ENCODE assay signal across 8 mouse cellular contexts in the genomic region with DNA sequence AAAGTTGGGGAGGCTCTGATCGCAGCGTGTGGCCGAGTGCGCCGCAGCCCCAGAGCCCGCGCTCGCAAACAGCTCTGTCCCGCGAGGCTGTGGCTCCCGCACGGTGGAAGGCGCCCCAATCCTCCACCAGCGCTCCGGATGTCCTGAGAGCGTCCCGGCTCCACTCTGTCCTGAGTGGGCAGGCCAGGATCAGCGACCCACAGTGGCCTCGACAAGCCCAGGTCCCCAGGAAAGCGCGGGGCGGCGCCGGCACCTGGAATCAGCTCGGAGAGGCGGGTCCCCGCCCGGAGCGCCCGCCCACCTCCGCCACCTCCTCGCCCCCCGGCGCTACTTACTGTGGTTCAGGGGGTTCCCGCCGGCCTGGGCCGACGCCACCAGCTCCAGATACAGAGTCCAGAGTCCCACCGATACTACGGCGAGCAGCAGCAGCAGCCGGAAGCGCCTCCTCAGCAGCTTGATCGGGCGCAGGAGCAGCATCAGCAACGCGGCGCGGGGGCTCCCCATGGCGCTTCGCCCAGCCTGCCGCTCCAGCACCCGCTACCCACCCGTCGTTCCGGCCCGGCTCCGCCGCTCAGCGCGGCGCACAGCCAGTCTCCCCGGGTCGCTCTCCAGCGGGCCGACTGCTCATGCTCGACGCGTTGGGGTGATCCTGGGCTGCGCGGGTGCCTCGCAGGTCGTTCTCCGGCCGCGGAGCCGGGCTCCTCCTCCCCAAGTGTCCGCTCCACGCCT. TPM values are rescaled to one million over a fixed set of nuclear protein-coding genes. Genes with fewer than 3 reads are reported as not detected.
DNase-seq lines count a peak whose midpoint lies in the region; ATAC-seq lines count a peak whose summit lies in the region.

A gene (plus strand): TSS at position 309 of the 729 bp plus-strand sequence.
A gene (minus strand): TSS at position 504 of the 729 bp plus-strand sequence.

- H3K9me3 ChIP-seq in liver, embryonic 15.5 days (replicated peaks) = no peaks in the 10 kb centered on the region
- H3K9me3 ChIP-seq in neural tube, embryonic 15.5 days (replicated peaks) = no peaks in the 10 kb centered on the region

- no peak within 1 kb of the TSS for H3K9ac ChIP-seq in liver, embryonic 15.5 days
- peak within 1 kb of the TSS; percentile 59 for H3K9ac ChIP-seq in neural tube, embryonic 15.5 days (replicated peaks)

- H3K4me1 ChIP-seq in liver, embryonic 15.5 days (replicated peaks) = peaks cover 11% of the 10 kb centered on the region
- H3K4me1 ChIP-seq in neural tube, embryonic 15.5 days = peaks cover 13% of the 10 kb centered on the region

- peaks cover 79% of the 10 kb centered on the region for H3K27me3 ChIP-seq in liver, embryonic 15.5 days
- peaks cover 27% of the 10 kb centered on the region for H3K27me3 ChIP-seq in neural tube, embryonic 15.5 days (replicated peaks)

- peak within 1 kb of the TSS; percentile 76 for H3K4me2 ChIP-seq in liver, embryonic 15.5 days
- H3K4me2 ChIP-seq in neural tube, embryonic 15.5 days = peak within 1 kb of the TSS; percentile 99

- no peak for ATAC-seq in liver, embryonic 15.5 days (ENCODE audit: insufficient read depth)
- peak; percentile 77 for ATAC-seq in neural tube, embryonic 15.5 days (ENCODE audit: low FRiP score)
- no peak for ATAC-seq in monocyte, adult 5-6 weeks (replicated peaks; ENCODE audit: insufficient number of reproducible peaks, low FRiP score, low TSS enrichment, poor library complexity, severe bottlenecking)

- no peak within 1 kb of the TSS for H3K27ac ChIP-seq in liver, embryonic 15.5 days (replicated peaks)
- H3K27ac ChIP-seq in neural tube, embryonic 15.5 days (replicated peaks) = no peak within 1 kb of the TSS

- WGBS in liver, embryonic 15.5 days (ENCODE audit: insufficient replicate concordance) = under 1% methylated on average over 79 of the region's 79 CpGs
- under 1% methylated on average over 77 of the region's 79 CpGs for WGBS in neural tube, embryonic 15.5 days

- peak within 1 kb of the TSS; percentile 52 for H3K4me3 ChIP-seq in liver, embryonic 15.5 days (replicated peaks)
- peak within 1 kb of the TSS; percentile 70 for H3K4me3 ChIP-seq in neural tube, embryonic 15.5 days (replicated peaks)

- intact Hi-C loops in heart, postnatal 10 days (cut with DNase I) = no loop called here

- DNase-seq in ovary, postnatal 36 days (ENCODE audit: low spot score) = peak; percentile 46
- no peak for DNase-seq in ovary, postnatal 14 days (ENCODE audit: low spot score)
- DNase-seq in embryo, embryonic 10 days (ENCODE audit: low spot score) = peak; percentile 52
- peak; percentile 25 to 37 for DNase-seq in heart, postnatal 10 days
- DNase-seq in kidney, postnatal 36 days = peak; percentile 61 to 82

- H3K36me3 ChIP-seq in liver, embryonic 15.5 days (replicated peaks) = no peaks in the 10 kb centered on the region
- no peaks in the 10 kb centered on the region for H3K36me3 ChIP-seq in neural tube, embryonic 15.5 days

RNA-seq across cellular contexts. Expression of the first gene that starts in this region (rescaled TPM):
- total RNA-seq in heart, postnatal 10 days (2021) = not detected
- polyA plus RNA-seq in liver, embryonic 15.5 days (2015; fragmentation: Nextera tagmentation; extraction: Ambion mirVana) = not detected in 2 replicates
- 0.45 TPM in 1 of 2 replicates, not detected in the other for polyA plus RNA-seq in neural tube, embryonic 15.5 days (2015; fragmentation: Nextera tagmentation; extraction: Ambion mirVana)
- total RNA-seq in monocyte, adult 5-6 weeks (2017) = not detected in 3 replicates

RNA-seq across cellular contexts. Expression of the second gene that starts in this region (rescaled TPM):
- total RNA-seq in heart, postnatal 10 days (2021) = under 1 TPM; 0.25 to 0.67 TPM
- 0.10 and 0.16 TPM in 2 replicates for polyA plus RNA-seq in liver, embryonic 15.5 days (2015; fragmentation: Nextera tagmentation; extraction: Ambion mirVana)
- polyA plus RNA-seq in neural tube, embryonic 15.5 days (2015; fragmentation: Nextera tagmentation; extraction: Ambion mirVana) = 0.24 and 0.51 TPM in 2 replicates
- total RNA-seq in monocyte, adult 5-6 weeks (2017) = not detected in 3 replicates

Comparison
In these comparisons a context has a peak if more than half of its experiments do, and no peak if none do; other contexts are left out.
1. Peak in DNase-seq in heart, postnatal 10 days; RNA of the genes that start here not detected or under 1 TPM.
2. Peak in ATAC-seq, H3K4me3 ChIP-seq, H3K9ac ChIP-seq and H3K4me2 ChIP-seq in neural tube, embryonic 15.5 days; RNA of the genes that start here not detected or under 1 TPM.